Mouse (Mus musculus) brain, embryonic 14.5 days (tissue): Measurements from ENCODE around the gene Myo1h.

Source experiments
- CTCF ChIP-seq: fragments of 200-500 bp; IDR thresholded peaks from 2 replicates; pipeline ENCODE4 v1.5.1; 2012; ENCODE audit warnings: inconsistent platforms, mild to moderate bottlenecking, moderate library complexity, borderline replicate concordance; ENCODE audit not compliant: insufficient read depth, insufficient read length; ENCODE audit errors: extremely low read depth
- POLR2A ChIP-seq: fragments of 200-500 bp; IDR thresholded peaks from 2 replicates; pipeline ENCODE4 v1.6.1; 2012; ENCODE audit warnings: mild to moderate bottlenecking, inconsistent platforms, borderline replicate concordance; ENCODE audit not compliant: poor library complexity, insufficient read depth, insufficient read length, severe bottlenecking; ENCODE audit errors: extremely low read depth

GRCm38 (mm10) chr5:114356250-114356935 lies 67.4 kb downstream of the Myo1h start:
- no peak for TF ChIP-seq POLR2A
- peak; percentile 54 for TF ChIP-seq CTCF
